ENCODE assay signal across 7 mouse cellular contexts in the genomic region with DNA sequence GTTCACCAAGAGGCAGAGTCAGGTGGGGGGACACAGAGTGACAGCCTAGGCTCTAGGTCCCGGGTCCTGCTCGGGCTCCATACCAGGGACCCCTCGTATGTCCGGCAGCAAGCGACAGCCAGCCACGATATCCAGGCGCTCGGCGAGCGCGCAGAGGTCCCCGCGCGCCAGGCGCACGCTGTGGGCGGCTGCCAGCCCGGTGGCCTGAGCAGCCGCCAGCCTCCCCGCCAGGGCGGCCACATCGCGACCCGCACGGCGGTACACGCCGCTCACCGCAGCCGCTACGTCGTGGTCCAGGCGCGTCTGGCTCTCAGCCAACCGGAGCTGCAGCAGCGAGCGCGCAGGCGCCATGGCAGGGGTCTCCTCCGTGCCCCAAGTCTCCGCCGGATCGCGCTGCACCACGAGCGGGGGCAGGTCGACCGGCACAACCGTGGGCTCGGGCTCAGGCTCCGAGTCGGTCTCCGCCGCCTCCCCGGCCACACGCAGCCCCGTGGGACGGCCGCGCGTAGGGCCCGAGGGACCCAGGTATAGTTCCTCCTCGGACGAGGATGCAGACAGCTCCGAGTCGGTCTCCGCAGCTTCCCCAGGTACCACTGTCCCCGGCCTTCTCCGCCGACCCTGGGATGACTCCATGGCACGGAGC. TPM values are rescaled to one million over a fixed set of nuclear protein-coding genes. Genes with fewer than 3 reads are reported as not detected.
DNase-seq lines count a peak whose midpoint lies in the region; ATAC-seq and TF ChIP-seq lines count a peak whose summit lies in the region.

No protein-coding gene starts in this region.

- peaks cover 7% of the 10 kb centered on the region; the same call in 1 of the 2 replicates for H3K4me1 ChIP-seq in cerebellum, adult 2 months (ENCODE audit: control insufficient read depth, insufficient read depth, low read length)
- H3K4me1 ChIP-seq in heart, embryonic 13.5 days = peaks cover 26% of the 10 kb centered on the region
- H3K4me1 ChIP-seq in limb, embryonic 12.5 days (replicated peaks) = peaks cover 15% of the 10 kb centered on the region
- H3K4me1 ChIP-seq in midbrain, postnatal 0 days (ENCODE audit: insufficient read depth, low read length) = peaks cover 3% of the 10 kb centered on the region; the same call in 1 of the 2 replicates

- no peak overlapping the region for H3K27ac ChIP-seq in cerebellum, adult 2 months (ENCODE audit: insufficient read depth, low read length)
- no peak overlapping the region; the same call in 1 of the 2 replicates for H3K27ac ChIP-seq in heart, embryonic 13.5 days (replicated peaks)
- H3K27ac ChIP-seq in limb, embryonic 12.5 days = peak overlapping the region; percentile 72; the same call in 1 of the 2 replicates
- peak overlapping the region; percentile 78 for H3K27ac ChIP-seq in midbrain, postnatal 0 days (ENCODE audit: low read depth, low read length)

- no peaks in the 10 kb centered on the region for H3K36me3 ChIP-seq in heart, embryonic 13.5 days
- H3K36me3 ChIP-seq in limb, embryonic 12.5 days = 0 out of 2 replicates have a peak, but pooled peaks cover 3% of the 10 kb centered on the region
- no peaks in the 10 kb centered on the region for H3K36me3 ChIP-seq in midbrain, postnatal 0 days (ENCODE audit: insufficient read depth, low read length)

- no peak; the same call in 1 of the 2 replicates for ATAC-seq in heart, embryonic 13.5 days (ENCODE audit: extremely low read depth, insufficient number of reproducible peaks, low FRiP score, low TSS enrichment)
- ATAC-seq in limb, embryonic 12.5 days (ENCODE audit: insufficient number of reproducible peaks, insufficient read depth, low FRiP score, low TSS enrichment, low read depth) = no peak
- ATAC-seq in midbrain, postnatal 0 days (ENCODE audit: low FRiP score) = 0 out of 2 replicates have a peak, but pooled peaks have one; percentile 4

- DNase-seq in ovary, postnatal 36 days (ENCODE audit: low spot score) = peak; percentile 64
- DNase-seq in ovary, postnatal 10 days (ENCODE audit: low spot score) = no peak
- peak; percentile 38 to 43 for DNase-seq in cerebellum, adult 2 months
- peak; percentile 82 for DNase-seq in midbrain, postnatal 0 days (ENCODE audit: low spot score)
- DNase-seq in testis, postnatal 10 days (ENCODE audit: low spot score) = peak; percentile 84

- peak overlapping the region; percentile 90 for H3K9ac ChIP-seq in heart, embryonic 13.5 days
- H3K9ac ChIP-seq in limb, embryonic 12.5 days (replicated peaks) = peak overlapping the region; percentile 76
- peak overlapping the region; percentile 65 for H3K9ac ChIP-seq in midbrain, postnatal 0 days (replicated peaks; ENCODE audit: low read length, poor library complexity, severe bottlenecking)

- TF ChIP-seq CTCF in cerebellum, adult 2 months (IDR thresholded peaks at IDR 0.05; ENCODE audit: borderline replicate concordance, insufficient read depth, low read depth, low read length) = no peak
- no peak for TF ChIP-seq CTCF in midbrain, postnatal 0 days (IDR thresholded peaks at IDR 0.05)

- WGBS in cerebellum, adult 2 months = 2% methylated on average over 71 of the region's 71 CpGs
- WGBS in heart, embryonic 13.5 days = under 1% methylated on average over 71 of the region's 71 CpGs
- under 1% methylated on average over 71 of the region's 71 CpGs for WGBS in limb, embryonic 12.5 days
- WGBS in midbrain, postnatal 0 days = under 1% methylated on average over 63 of the region's 71 CpGs

- TF ChIP-seq POLR2A in cerebellum, adult 2 months (IDR thresholded peaks at IDR 0.05; ENCODE audit: borderline replicate concordance, insufficient read depth, low read length) = no peak

- H3K4me2 ChIP-seq in heart, embryonic 13.5 days = peak overlapping the region; percentile 88
- peak overlapping the region; percentile 94 for H3K4me2 ChIP-seq in limb, embryonic 12.5 days
- H3K4me2 ChIP-seq in midbrain, postnatal 0 days (ENCODE audit: low read depth, low read length, poor library complexity, severe bottlenecking) = peak overlapping the region; percentile 93

- no peaks in the 10 kb centered on the region for H3K27me3 ChIP-seq in cerebellum, adult 2 months (ENCODE audit: control insufficient read depth, insufficient read depth, low read length)
- no peaks in the 10 kb centered on the region for H3K27me3 ChIP-seq in heart, embryonic 13.5 days (replicated peaks)
- no peaks in the 10 kb centered on the region for H3K27me3 ChIP-seq in limb, embryonic 12.5 days
- no peaks in the 10 kb centered on the region for H3K27me3 ChIP-seq in midbrain, postnatal 0 days (ENCODE audit: insufficient read depth, low read length)

- no peaks in the 10 kb centered on the region for H3K9me3 ChIP-seq in heart, embryonic 13.5 days
- no peaks in the 10 kb centered on the region for H3K9me3 ChIP-seq in limb, embryonic 12.5 days
- no peaks in the 10 kb centered on the region for H3K9me3 ChIP-seq in midbrain, postnatal 0 days (ENCODE audit: low read length)

- H3K4me3 ChIP-seq in cerebellum, adult 2 months (replicated peaks; ENCODE audit: insufficient read depth, low read depth, low read length) = peak overlapping the region; percentile 94
- peak overlapping the region; percentile 79 for H3K4me3 ChIP-seq in heart, embryonic 13.5 days
- H3K4me3 ChIP-seq in limb, embryonic 12.5 days (replicated peaks) = peak overlapping the region; percentile 81
- peak overlapping the region; percentile 53 for H3K4me3 ChIP-seq in midbrain, postnatal 0 days (ENCODE audit: low read depth, low read length)

RNA-seq across cellular contexts. Expression of a gene that starts 1.1 kb away (rescaled TPM):
- polyA plus RNA-seq in cerebellum, adult 2 months (2012; rRNA removed) = 8.6 and 9.2 TPM in 2 replicates
- polyA plus RNA-seq in heart, embryonic 13.5 days (2015; fragmentation: Nextera tagmentation; extraction: Ambion mirVana) = 1.5 TPM in 2 replicates
- polyA plus RNA-seq in limb, embryonic 12.5 days (2016; fragmentation: Nextera tagmentation; extraction: Ambion mirVana) = 3.6 and 4.1 TPM in 2 replicates
- 17.8 and 21.4 TPM in 2 replicates for total RNA-seq in midbrain, postnatal 0 days (2014; rRNA removed)
- polyA plus RNA-seq in midbrain, postnatal 0 days (2015; fragmentation: Nextera tagmentation; extraction: Ambion mirVana) = 3.9 and 4.2 TPM in 2 replicates

RNA-seq across cellular contexts. Expression of a gene that starts 1.1 kb away (rescaled TPM):
- 23.0 and 26.2 TPM in 2 replicates for polyA plus RNA-seq in cerebellum, adult 2 months (2012; rRNA removed)
- polyA plus RNA-seq in heart, embryonic 13.5 days (2015; fragmentation: Nextera tagmentation; extraction: Ambion mirVana) = 71.4 and 77.4 TPM in 2 replicates
- 79.4 and 80.0 TPM in 2 replicates for polyA plus RNA-seq in limb, embryonic 12.5 days (2016; fragmentation: Nextera tagmentation; extraction: Ambion mirVana)
- total RNA-seq in midbrain, postnatal 0 days (2014; rRNA removed) = 14.9 and 23.9 TPM in 2 replicates
- polyA plus RNA-seq in midbrain, postnatal 0 days (2015; fragmentation: Nextera tagmentation; extraction: Ambion mirVana) = 32.2 and 32.6 TPM in 2 replicates

RNA-seq across cellular contexts. Expression of a gene that starts 10.5 kb away (rescaled TPM):
- polyA plus RNA-seq in cerebellum, adult 2 months (2012; rRNA removed) = 1.3 and 1.8 TPM in 2 replicates
- 0.06 TPM in 1 of 2 replicates, not detected in the other for polyA plus RNA-seq in heart, embryonic 13.5 days (2015; fragmentation: Nextera tagmentation; extraction: Ambion mirVana)
- polyA plus RNA-seq in limb, embryonic 12.5 days (2016; fragmentation: Nextera tagmentation; extraction: Ambion mirVana) = 0.14 TPM in 1 of 2 replicates, not detected in the other
- total RNA-seq in midbrain, postnatal 0 days (2014; rRNA removed) = 2.3 TPM in 2 replicates
- polyA plus RNA-seq in midbrain, postnatal 0 days (2015; fragmentation: Nextera tagmentation; extraction: Ambion mirVana) = 1.6 and 1.8 TPM in 2 replicates

RNA-seq across cellular contexts. Expression of a gene that starts 44.0 kb away (rescaled TPM):
- polyA plus RNA-seq in cerebellum, adult 2 months (2012; rRNA removed) = 0.21 and 0.57 TPM in 2 replicates
- polyA plus RNA-seq in heart, embryonic 13.5 days (2015; fragmentation: Nextera tagmentation; extraction: Ambion mirVana) = 1.1 and 1.2 TPM in 2 replicates
- 1.5 and 1.8 TPM in 2 replicates for polyA plus RNA-seq in limb, embryonic 12.5 days (2016; fragmentation: Nextera tagmentation; extraction: Ambion mirVana)
- total RNA-seq in midbrain, postnatal 0 days (2014; rRNA removed) = 0.28 and 0.49 TPM in 2 replicates
- polyA plus RNA-seq in midbrain, postnatal 0 days (2015; fragmentation: Nextera tagmentation; extraction: Ambion mirVana) = 1.5 and 1.6 TPM in 2 replicates

RNA-seq across cellular contexts. Expression of a gene that starts 48.5 kb away (rescaled TPM):
- 50.3 and 52.8 TPM in 2 replicates for polyA plus RNA-seq in cerebellum, adult 2 months (2012; rRNA removed)
- polyA plus RNA-seq in heart, embryonic 13.5 days (2015; fragmentation: Nextera tagmentation; extraction: Ambion mirVana) = 6.5 and 7.5 TPM in 2 replicates
- 13.5 and 13.6 TPM in 2 replicates for polyA plus RNA-seq in limb, embryonic 12.5 days (2016; fragmentation: Nextera tagmentation; extraction: Ambion mirVana)
- 58.1 and 68.9 TPM in 2 replicates for total RNA-seq in midbrain, postnatal 0 days (2014; rRNA removed)
- 16.2 and 17.0 TPM in 2 replicates for polyA plus RNA-seq in midbrain, postnatal 0 days (2015; fragmentation: Nextera tagmentation; extraction: Ambion mirVana)

Comparison
In these comparisons a context has a peak if more than half of its experiments do, and no peak if none do; other contexts are left out.
1. H3K27ac ChIP-seq: peak in limb, embryonic 12.5 days (single experiment) and midbrain, postnatal 0 days (single experiment); none in cerebellum, adult 2 months (single experiment) and heart, embryonic 13.5 days (single experiment).
2. Peak in every context shown above with its lines, with median percentiles within 50 percentile points of each other: H3K4me3 ChIP-seq, H3K4me2 ChIP-seq and H3K9ac ChIP-seq.